Mouse (Mus musculus): Measurements from ENCODE around the gene S100a5.

DNA sequence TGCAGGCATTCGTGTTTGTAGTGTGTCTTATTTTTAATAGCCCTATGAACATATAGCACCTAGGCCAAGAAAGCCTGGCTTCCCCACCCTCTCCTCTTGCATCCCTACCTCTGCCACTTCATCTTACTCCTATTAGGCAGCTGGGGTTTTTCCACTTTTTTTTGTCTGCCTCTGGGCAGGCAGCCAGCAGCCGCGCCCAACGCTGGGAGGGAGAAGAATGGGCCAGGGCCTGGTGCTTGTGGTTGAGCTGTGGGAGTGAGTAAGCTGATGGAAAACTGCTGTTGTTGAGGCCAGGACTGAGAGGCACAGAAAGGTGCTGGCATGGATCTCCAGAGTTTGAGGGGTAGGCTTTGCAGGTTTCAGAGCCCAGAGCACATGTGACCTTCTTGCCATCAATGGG lies 3.9 kb upstream of the S100a5 start:
- TF ChIP-seq CTCF (IDR thresholded peaks at IDR 0.05; ENCODE audit: borderline replicate concordance, insufficient read depth, low read depth, low read length), result no peak
- TF ChIP-seq POLR2A (IDR thresholded peaks at IDR 0.05; ENCODE audit: borderline replicate concordance, insufficient read depth, low read length), result no peak
